Mouse (Mus musculus) stomach, postnatal 0 days (tissue): ENCODE measurements around the gene Hexim1. TPM values are rescaled to one million over a fixed set of nuclear protein-coding genes. Genes with fewer than 3 reads are reported as not detected.

Source experiments
- ATAC-seq: fragments of 200-750 bp; cut with Nextera tagmentation; 2 replicates; pipeline ENCODE4 v1.8.0; 2017; ENCODE audit not compliant: low FRiP score, low TSS enrichment
- DNase-seq: peaks from one replicate; pipeline ENCODE4 v3.0.0-alpha.2; 2016; ENCODE audit warnings: low spot score
- H3K27ac ChIP-seq: fragments of 300-500 bp; sonication (generic); replicated peaks from 2 replicates; pipeline ENCODE4 v1.5.1; 2014; ENCODE audit warnings: mild to moderate bottlenecking, control low read depth
- H3K27me3 ChIP-seq: fragments of 300-500 bp; sonication (generic); 2 replicates; pipeline ENCODE4 v1.6.1; 2014; ENCODE audit warnings: low read length; ENCODE audit not compliant: control insufficient read depth, insufficient read depth
- H3K36me3 ChIP-seq: fragments of 300-500 bp; sonication (generic); 2 replicates; pipeline ENCODE4 v1.6.1; 2014; ENCODE audit warnings: low read length, mixed read lengths; ENCODE audit not compliant: control insufficient read depth, insufficient read depth
- H3K4me1 ChIP-seq: fragments of 300-500 bp; sonication (generic); replicated peaks from 2 replicates; pipeline ENCODE4 v1.6.1; 2014; ENCODE audit warnings: antibody characterized with exemption; ENCODE audit not compliant: control insufficient read depth, insufficient read depth
- H3K4me2 ChIP-seq: fragments of 300-500 bp; sonication (generic); replicated peaks from 2 replicates; pipeline ENCODE4 v1.6.1; 2014; ENCODE audit warnings: low read depth, mild to moderate bottlenecking, control low read depth, moderate library complexity
- H3K4me3 ChIP-seq: fragments of 300-500 bp; sonication (generic); 2 replicates; pipeline ENCODE4 v1.5.1; 2014; ENCODE audit warnings: low read depth, low read length, control low read depth
- H3K9ac ChIP-seq: fragments of 300-500 bp; sonication (generic); 2 replicates; pipeline ENCODE4 v1.6.1; 2014; ENCODE audit warnings: mild to moderate bottlenecking, low read length, control low read depth, mixed read lengths
- H3K9me3 ChIP-seq: fragments of 300-500 bp; sonication (generic); 2 replicates; pipeline ENCODE4 v1.6.1; 2016; ENCODE audit warnings: low read length; ENCODE audit not compliant: control insufficient read depth
- CTCF ChIP-seq: IDR thresholded peaks from 2 replicates; pipeline ENCODE4 v1.5.1; 2016; ENCODE audit warnings: antibody characterized with exemption, low read depth, mild to moderate bottlenecking, moderate library complexity
- EP300 ChIP-seq: optimal IDR thresholded peaks from 2 replicates; pipeline ENCODE3; 2016; ENCODE audit warnings: antibody characterized with exemption
- WGBS: fragments of 180-500 bp; shearing (Covaris S2); extraction: QIAGEN DNeasy Blood & Tissue Kit; methylation state at CpG from one replicate; pipeline ENCODE4 v1.1.7; 2014; 5-methylcytosine and 5-hydroxymethylcytosine counted together
- polyA plus RNA-seq: library from polyadenylated mRNA; unstranded; fragments of >200 nt; fragmentation: Nextera tagmentation; extraction: Ambion mirVana; gene quantifications from 2 replicates; pipeline ENCODE4 v1.2.1, GENCODE M21; 2015

The Hexim1 gene
- polyA plus RNA-seq, 1 experiment from 2014 or later: 3.8 TPM

DNA sequence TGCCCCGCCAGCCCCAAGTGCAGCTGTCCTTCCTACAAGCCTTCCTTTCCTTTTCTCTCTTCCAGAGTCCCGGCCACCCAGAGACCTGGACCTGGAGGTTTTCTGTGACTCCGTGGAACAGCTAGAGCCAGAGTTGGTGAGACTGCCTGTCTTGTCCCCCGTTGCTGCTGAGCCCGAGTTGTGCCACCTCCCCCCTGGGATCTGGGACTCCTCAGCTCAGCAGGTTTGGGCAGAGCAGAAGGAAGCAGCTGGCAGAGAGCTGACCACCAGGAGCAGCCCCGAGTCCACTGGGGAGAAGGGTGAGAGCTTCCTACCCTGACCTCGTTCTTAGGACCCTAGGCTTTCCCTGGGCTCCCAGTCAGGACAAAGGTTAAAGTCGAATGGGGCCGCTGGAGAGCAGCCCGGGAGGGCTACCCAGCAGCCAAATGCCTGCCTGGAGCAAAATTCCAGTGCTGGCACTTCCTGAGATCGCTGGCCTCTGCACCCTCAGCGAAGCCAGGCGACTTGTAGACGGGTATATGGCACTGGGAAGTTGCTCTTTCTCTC lies 10.8 kb upstream of the Hexim1 start:
- DNase-seq (no peak), ATAC-seq (no peak)
- Histone ChIP-seq H3K4me1 (peaks cover 3% of the 10 kb centered on the region), H3K9me3 (no peaks in the 10 kb centered on the region), H3K4me3 (no peak overlapping the region), H3K27ac (no peak overlapping the region), H3K36me3 (peaks cover 4% of the 10 kb centered on the region), H3K4me2 (no peak overlapping the region), H3K27me3 (no peaks in the 10 kb centered on the region), H3K9ac (no peak overlapping the region)
- TF ChIP-seq EP300 (no peak), CTCF (no peak)
- WGBS: 56% methylated on average over 14 of the region's 14 CpGs

DNA sequence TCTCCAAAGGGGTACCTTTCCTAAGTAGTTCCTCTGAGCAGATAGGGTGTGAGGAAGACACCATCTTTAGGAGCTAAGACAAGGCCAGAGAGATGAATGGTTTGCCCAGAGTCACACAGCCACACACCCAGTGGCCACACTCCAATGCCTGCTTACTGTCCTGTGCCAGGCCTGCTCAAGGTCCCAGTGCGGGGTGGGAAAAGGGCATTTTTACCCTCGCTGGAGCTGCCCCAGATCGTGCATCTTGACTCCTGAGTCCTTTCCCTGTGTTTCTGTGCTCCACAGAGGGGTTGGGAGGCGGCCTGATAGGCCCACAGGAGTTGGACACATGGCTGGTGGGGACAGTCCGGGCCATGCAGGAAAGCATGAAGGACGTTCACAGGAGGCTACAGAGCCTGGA lies 10.2 kb upstream of the Hexim1 start:
- ATAC-seq (no peak), DNase-seq (no peak)
- H3K4me3 ChIP-seq: no peak overlapping the region
- H3K9ac ChIP-seq: no peak overlapping the region
- 87% methylated on average over 6 of the region's 6 CpGs for WGBS
- H3K9me3 ChIP-seq: no peaks in the 10 kb centered on the region
- no peak overlapping the region for H3K27ac ChIP-seq
- H3K4me1 ChIP-seq: peaks cover 3% of the 10 kb centered on the region
- no peak overlapping the region for H3K4me2 ChIP-seq
- peaks cover 4% of the 10 kb centered on the region for H3K36me3 ChIP-seq
- no peaks in the 10 kb centered on the region for H3K27me3 ChIP-seq
- TF ChIP-seq EP300 (no peak), CTCF (no peak)

DNA sequence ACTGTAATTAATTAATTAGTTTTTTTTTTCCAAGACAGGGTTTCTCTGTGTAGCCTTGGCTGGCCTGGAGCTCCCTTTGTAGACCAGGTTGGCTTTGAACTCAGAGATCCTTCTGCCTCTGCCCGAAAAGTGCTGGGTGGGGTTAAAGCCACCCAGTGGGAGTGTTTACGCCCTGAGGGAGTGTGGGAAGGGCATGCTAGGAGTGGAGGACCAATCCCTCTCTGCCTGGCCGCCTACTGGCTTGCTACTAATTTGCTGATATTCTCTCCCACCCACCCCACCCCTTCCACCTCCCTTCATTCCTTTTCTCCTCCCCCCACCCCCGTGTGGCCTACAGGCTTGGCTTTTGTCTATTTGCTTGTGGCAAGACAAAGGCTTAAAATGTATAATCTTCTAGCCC lies 9.6 kb upstream of the Hexim1 start:
- peaks cover 5% of the 10 kb centered on the region for H3K4me1 ChIP-seq
- no peak for DNase-seq
- H3K9me3 ChIP-seq: no peaks in the 10 kb centered on the region
- peaks cover 4% of the 10 kb centered on the region for H3K36me3 ChIP-seq
- no peak overlapping the region for H3K27ac ChIP-seq
- H3K27me3 ChIP-seq: no peaks in the 10 kb centered on the region
- no peak for ATAC-seq
- H3K9ac ChIP-seq: no peak overlapping the region
- H3K4me2 ChIP-seq: no peak overlapping the region
- WGBS: 63% methylated on average over 4 of the region's 4 CpGs
- no peak overlapping the region for H3K4me3 ChIP-seq
- TF ChIP-seq EP300: no peak
- no peak for TF ChIP-seq CTCF

- DNase-seq (peak; percentile 20), ATAC-seq (no peak)
- WGBS: 34% methylated on average over 10 of the region's 10 CpGs
- Histone ChIP-seq H3K27me3 (no peaks in the 10 kb centered on the region), H3K9ac (peak overlapping the region; percentile 69), H3K4me2 (peak overlapping the region; percentile 70), H3K9me3 (no peaks in the 10 kb centered on the region), H3K27ac (peak overlapping the region; percentile 91), H3K4me3 (peak overlapping the region; percentile 36), H3K36me3 (peaks cover 4% of the 10 kb centered on the region; the same call in 1 of the 2 replicates), H3K4me1 (peaks cover 18% of the 10 kb centered on the region)
- no peak for TF ChIP-seq EP300
- no peak for TF ChIP-seq CTCF
Measured at GRCm38 (mm10) chr11:103111301-103111700, 4.7 kb upstream of the Hexim1 start.

GRCm38 (mm10) chr11:103111881-103112551 lies 4.0 kb upstream of the Hexim1 start:
- no peak for ATAC-seq
- Histone ChIP-seq H3K4me2 (peak overlapping the region; percentile 70), H3K36me3 (no peaks in the 10 kb centered on the region), H3K27ac (peak overlapping the region; percentile 91), H3K9me3 (no peaks in the 10 kb centered on the region), H3K27me3 (no peaks in the 10 kb centered on the region), H3K4me3 (peak overlapping the region; percentile 36), H3K4me1 (peaks cover 18% of the 10 kb centered on the region), H3K9ac (peak overlapping the region; percentile 69)
- DNase-seq: peak; percentile 69
- 2% methylated on average over 28 of the region's 28 CpGs for WGBS
- no peak for TF ChIP-seq CTCF
- TF ChIP-seq EP300: peak; percentile 47

- WGBS: 25% methylated on average over 9 of the region's 9 CpGs
- no peaks in the 10 kb centered on the region for H3K36me3 ChIP-seq
- H3K9me3 ChIP-seq: no peaks in the 10 kb centered on the region
- peak overlapping the region; percentile 91 for H3K27ac ChIP-seq
- H3K27me3 ChIP-seq: no peaks in the 10 kb centered on the region
- peaks cover 18% of the 10 kb centered on the region for H3K4me1 ChIP-seq
- H3K4me2 ChIP-seq: peak overlapping the region; percentile 70
- H3K9ac ChIP-seq: peak overlapping the region; percentile 69
- TF ChIP-seq EP300 (no peak), CTCF (no peak)
- DNase-seq (no peak), ATAC-seq (no peak)
- H3K4me3 ChIP-seq: peak overlapping the region; percentile 36
Measured at GRCm38 (mm10) chr11:103112552-103112912, 3.5 kb upstream of the Hexim1 start.
